20 mouse cellular contexts compared by ENCODE assay signal in genomic region chr12:102594627-102595026, GRCm38 (mm10). TPM values are rescaled to one million over a fixed set of nuclear protein-coding genes. Genes with fewer than 3 reads are reported as not detected.
DNase-seq lines count a peak whose midpoint lies in the region; ATAC-seq and TF ChIP-seq lines count a peak whose summit lies in the region.
"Had no signal": no experiment of that assay in that cellular context is flagged by ENCODE, and none has a peak within 500 bp of the region (broad histone marks: within the 10 kb centered on the region; RNA-seq: fewer than 3 reads in every experiment).

No protein-coding gene starts in this region.

- no peak overlapping the region for H3K9ac ChIP-seq in heart, embryonic 15.5 days
- no peak overlapping the region for H3K9ac ChIP-seq in midbrain, embryonic 11.5 days (ENCODE audit: low read length)
- H3K9ac ChIP-seq in midbrain, postnatal 0 days (replicated peaks; ENCODE audit: low read length, poor library complexity, severe bottlenecking): no peak overlapping the region
- H3K9ac ChIP-seq in stomach, embryonic 14.5 days (replicated peaks; ENCODE audit: low read depth, low read length): no peak overlapping the region
- H3K9ac ChIP-seq: embryonic facial prominence, embryonic 12.5 days; limb, embryonic 12.5 days; liver, embryonic 15.5 days; midbrain, embryonic 12.5 days; neural tube, embryonic 12.5 days had no signal

- H3K27ac ChIP-seq in cerebellum, adult 2 months (ENCODE audit: insufficient read depth, low read length): 0 out of 2 replicates have a peak overlapping the region, but pooled peaks have one; percentile 40
- peak overlapping the region; percentile 60 for H3K27ac ChIP-seq in heart, embryonic 15.5 days
- H3K27ac ChIP-seq in midbrain, embryonic 11.5 days (ENCODE audit: low read depth, low read length): no peak overlapping the region
- H3K27ac ChIP-seq in midbrain, postnatal 0 days (ENCODE audit: low read depth, low read length): no peak overlapping the region
- H3K27ac ChIP-seq in stomach, embryonic 14.5 days (ENCODE audit: low read length): peak overlapping the region; percentile 59; the same call in 1 of the 2 replicates
- H3K27ac ChIP-seq: embryonic facial prominence, embryonic 12.5 days; limb, embryonic 12.5 days; liver, embryonic 15.5 days; neural tube, embryonic 12.5 days had no signal

- H3K27me3 ChIP-seq in cerebellum, adult 2 months (ENCODE audit: control insufficient read depth, insufficient read depth, low read length): no peaks in the 10 kb centered on the region
- H3K27me3 ChIP-seq in heart, embryonic 15.5 days: no peaks in the 10 kb centered on the region
- no peaks in the 10 kb centered on the region for H3K27me3 ChIP-seq in midbrain, embryonic 11.5 days (ENCODE audit: control insufficient read depth, insufficient read depth, low read length)
- H3K27me3 ChIP-seq in midbrain, postnatal 0 days (ENCODE audit: insufficient read depth, low read length): no peaks in the 10 kb centered on the region
- no peaks in the 10 kb centered on the region for H3K27me3 ChIP-seq in stomach, embryonic 14.5 days (ENCODE audit: control insufficient read depth, insufficient read depth, low read length)
- H3K27me3 ChIP-seq: CH12.LX; embryonic facial prominence, embryonic 12.5 days; limb, embryonic 12.5 days; liver, embryonic 15.5 days; midbrain, embryonic 12.5 days; neural tube, embryonic 12.5 days had no signal

- no peaks in the 10 kb centered on the region for H3K36me3 ChIP-seq in heart, embryonic 15.5 days
- H3K36me3 ChIP-seq in midbrain, embryonic 11.5 days (ENCODE audit: control insufficient read depth, insufficient read depth, low read length): no peaks in the 10 kb centered on the region
- H3K36me3 ChIP-seq in midbrain, postnatal 0 days (ENCODE audit: insufficient read depth, low read length): peaks cover 7% of the 10 kb centered on the region; the same call in 1 of the 2 replicates
- H3K36me3 ChIP-seq in stomach, embryonic 14.5 days (ENCODE audit: control insufficient read depth, insufficient read depth, low read length): no peaks in the 10 kb centered on the region
- H3K36me3 ChIP-seq: embryonic facial prominence, embryonic 12.5 days; liver, embryonic 15.5 days had no signal

- H3K4me1 ChIP-seq in cerebellum, adult 2 months (ENCODE audit: control insufficient read depth, insufficient read depth, low read length): peaks cover 52% of the 10 kb centered on the region
- H3K4me1 ChIP-seq in heart, embryonic 15.5 days (replicated peaks): peaks cover 48% of the 10 kb centered on the region
- no peaks in the 10 kb centered on the region for H3K4me1 ChIP-seq in midbrain, embryonic 11.5 days (ENCODE audit: control insufficient read depth, insufficient read depth, low read length)
- H3K4me1 ChIP-seq in midbrain, postnatal 0 days (ENCODE audit: insufficient read depth, low read length): no peaks in the 10 kb centered on the region
- peaks cover 27% of the 10 kb centered on the region for H3K4me1 ChIP-seq in stomach, embryonic 14.5 days (ENCODE audit: control insufficient read depth, insufficient read depth, low read length)
- H3K4me1 ChIP-seq: liver, embryonic 15.5 days had no signal

- H3K4me2 ChIP-seq in heart, embryonic 15.5 days: no peak overlapping the region
- H3K4me2 ChIP-seq in midbrain, embryonic 11.5 days: no peak overlapping the region
- no peak overlapping the region for H3K4me2 ChIP-seq in midbrain, postnatal 0 days (ENCODE audit: low read depth, low read length, poor library complexity, severe bottlenecking)
- H3K4me2 ChIP-seq in stomach, embryonic 14.5 days (replicated peaks; ENCODE audit: low read depth, low read length): no peak overlapping the region
- H3K4me2 ChIP-seq: embryonic facial prominence, embryonic 12.5 days; limb, embryonic 12.5 days; liver, embryonic 15.5 days; midbrain, embryonic 12.5 days; neural tube, embryonic 12.5 days had no signal

- intact Hi-C loops in left cerebral cortex, postnatal 14 days (cut with DNase I): no loop called here

- H3K4me3 ChIP-seq in cerebellum, adult 2 months (replicated peaks; ENCODE audit: insufficient read depth, low read depth, low read length): no peak overlapping the region
- H3K4me3 ChIP-seq in heart, embryonic 15.5 days: no peak overlapping the region
- H3K4me3 ChIP-seq in midbrain, embryonic 11.5 days (ENCODE audit: low read depth, low read length): no peak overlapping the region
- no peak overlapping the region for H3K4me3 ChIP-seq in midbrain, postnatal 0 days (ENCODE audit: low read depth, low read length)
- no peak overlapping the region for H3K4me3 ChIP-seq in stomach, embryonic 14.5 days (ENCODE audit: low read depth, low read length)
- H3K4me3 ChIP-seq: embryonic facial prominence, embryonic 12.5 days; limb, embryonic 12.5 days; liver, embryonic 15.5 days; midbrain, embryonic 12.5 days; neural tube, embryonic 12.5 days had no signal

- no peak for TF ChIP-seq CTCF in cerebellum, adult 2 months (IDR thresholded peaks at IDR 0.05; ENCODE audit: borderline replicate concordance, insufficient read depth, low read depth, low read length)
- no peak for TF ChIP-seq CTCF in midbrain, postnatal 0 days (IDR thresholded peaks at IDR 0.05)

- no peak for TF ChIP-seq POLR2A in cerebellum, adult 2 months (IDR thresholded peaks at IDR 0.05; ENCODE audit: borderline replicate concordance, insufficient read depth, low read length)

- DNase-seq in cerebellum, adult 2 months: peak in 1 of 2 experiments; percentile 33
- DNase-seq in cerebellum, adult 9-11 months: no peak
- DNase-seq in heart, adult 18-20 months: no peak
- no peak for DNase-seq in midbrain, embryonic 11.5 days (ENCODE audit: low spot score, missing footprints)
- DNase-seq in midbrain, postnatal 0 days (ENCODE audit: low spot score): no peak
- DNase-seq in left cerebral cortex, postnatal 14 days (ENCODE audit: low spot score in 2 of 2): no peak
- DNase-seq: cerebellum, adult 8-10 months; gastrocnemius, postnatal 25 days; layer of hippocampus, postnatal 36 days; retina, postnatal 1 day; spleen, adult 18-20 months had no signal

- no peak for ATAC-seq in heart, embryonic 15.5 days (replicated peaks; ENCODE audit: insufficient number of reproducible peaks, insufficient read depth, low FRiP score, low read depth)
- peak; percentile 26; the same call in 1 of the 2 replicates for ATAC-seq in midbrain, embryonic 11.5 days (ENCODE audit: low FRiP score)
- no peak for ATAC-seq in midbrain, postnatal 0 days (ENCODE audit: low FRiP score)
- no peak for ATAC-seq in stomach, embryonic 14.5 days (ENCODE audit: insufficient number of reproducible peaks, insufficient read depth, low FRiP score, low read depth)

- no peaks in the 10 kb centered on the region for H3K9me3 ChIP-seq in heart, embryonic 15.5 days (replicated peaks)
- no peaks in the 10 kb centered on the region for H3K9me3 ChIP-seq in midbrain, embryonic 11.5 days (ENCODE audit: control insufficient read depth, low read length)
- H3K9me3 ChIP-seq in midbrain, postnatal 0 days (ENCODE audit: low read length): no peaks in the 10 kb centered on the region
- H3K9me3 ChIP-seq in stomach, embryonic 14.5 days (ENCODE audit: control insufficient read depth, low read depth, low read length): no peaks in the 10 kb centered on the region
- H3K9me3 ChIP-seq: liver, embryonic 15.5 days; midbrain, embryonic 12.5 days had no signal

- 78% methylated on average over 9 of the region's 9 CpGs for WGBS in cerebellum, adult 2 months
- WGBS in heart, embryonic 15.5 days: 83% methylated on average over 9 of the region's 9 CpGs
- 72% methylated on average over 9 of the region's 9 CpGs for WGBS in midbrain, embryonic 11.5 days
- 71% methylated on average over 9 of the region's 9 CpGs for WGBS in midbrain, postnatal 0 days
- WGBS in stomach, embryonic 14.5 days: 73% methylated on average over 9 of the region's 9 CpGs

RNA-seq across cellular contexts. Expression of gene Chga, which starts 39.9 kb away (rescaled TPM):
- 187 and 216 TPM in 2 replicates for polyA plus RNA-seq in cerebellum, adult 2 months (2012; rRNA removed)
- polyA plus RNA-seq in heart, embryonic 15.5 days (2015; fragmentation: Nextera tagmentation; extraction: Ambion mirVana): 0.38 and 12.0 TPM in 2 replicates
- total RNA-seq in heart, adult 18-20 months (2021): not detected
- 23.5 and 24.0 TPM in 2 replicates for polyA plus RNA-seq in midbrain, embryonic 11.5 days (2014; fragmentation: Nextera tagmentation; extraction: Ambion mirVana)
- total RNA-seq in midbrain, postnatal 0 days (2014; rRNA removed): 148 and 168 TPM in 2 replicates
- polyA plus RNA-seq in midbrain, postnatal 0 days (2015; fragmentation: Nextera tagmentation; extraction: Ambion mirVana): 257 and 272 TPM in 2 replicates
- 5.2 and 5.8 TPM in 2 replicates for polyA plus RNA-seq in stomach, embryonic 14.5 days (2014; fragmentation: Nextera tagmentation; extraction: Ambion mirVana)
- total RNA-seq in left cerebral cortex, postnatal 14 days (2021): 100 to 1,000 TPM; 190 to 204 TPM
- total RNA-seq: CH12.LX; gastrocnemius, postnatal 25 days; heart, postnatal 25 days had no signal

Comparison
In these comparisons a context has a peak if more than half of its experiments do, and no peak if none do; other contexts are left out.
1. H3K27ac ChIP-seq: peak in cerebellum, adult 2 months (single experiment), heart, embryonic 15.5 days (single experiment) and stomach, embryonic 14.5 days (single experiment); none in midbrain, embryonic 11.5 days (single experiment) and midbrain, postnatal 0 days (single experiment).